Mouse (Mus musculus): ENCODE measurements around the gene Gps2.

DNA sequence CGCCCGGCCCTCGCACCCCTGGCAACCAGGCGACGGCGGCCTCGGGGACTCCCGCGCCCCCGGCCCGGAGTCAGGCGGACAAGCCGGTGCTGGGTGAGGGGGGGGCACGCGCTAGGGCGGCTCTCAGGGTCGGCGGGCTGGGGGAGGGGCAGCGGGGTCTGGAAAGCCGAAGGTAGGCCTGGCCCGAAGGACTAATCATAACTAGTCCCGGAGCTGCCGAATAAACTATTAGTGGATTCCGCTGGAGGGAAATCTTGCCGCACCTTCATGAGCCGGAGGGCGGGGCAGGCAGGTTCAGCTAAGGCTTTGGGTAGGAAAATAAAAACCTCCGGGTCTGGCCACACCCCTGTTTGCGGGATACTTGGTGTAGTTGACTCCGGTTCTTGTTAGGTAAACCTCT lies 22.5 kb downstream of the Gps2 start:
- TF ChIP-seq CTCF (IDR thresholded peaks at IDR 0.05; ENCODE audit: borderline replicate concordance, control insufficient read depth, extremely low read depth, insufficient read depth, low read length, poor library complexity) (no peak), POLR2A (IDR thresholded peaks at IDR 0.05; ENCODE audit: control insufficient read depth, extremely low read depth, insufficient read depth, low read length, poor library complexity) (no peak)

Data from thymus, adult 2 months (tissue).